Mouse (Mus musculus) C2C12 (cell line): ENCODE measurements around the gene Pcolce2. TPM values are rescaled to one million over a fixed set of nuclear protein-coding genes. Genes with fewer than 3 reads are reported as not detected.

Experiments
- H3K27me3 ChIP-seq: one replicate; pipeline ENCODE4 v1.6.1; 2011; ENCODE audit not compliant: control insufficient read depth, insufficient read depth, insufficient read length
- H3K36me3 ChIP-seq: one replicate; pipeline ENCODE4 v1.6.1; 2011; ENCODE audit not compliant: control insufficient read depth, insufficient read depth
- H3K4me3 ChIP-seq: one replicate; pipeline ENCODE4 v1.5.1; 2011; ENCODE audit warnings: mild to moderate bottlenecking, control low read depth; ENCODE audit not compliant: poor library complexity, insufficient read depth, severe bottlenecking
- H3K79me2 ChIP-seq: one replicate; pipeline ENCODE4 v1.6.1; 2011; ENCODE audit not compliant: control insufficient read depth, insufficient read depth
- H3K79me3 ChIP-seq: one replicate; pipeline ENCODE4 v1.6.1; 2011; ENCODE audit warnings: low read depth, control low read depth
- H3ac ChIP-seq: one replicate; pipeline ENCODE3; 2011; ENCODE audit warnings: low read depth; ENCODE audit not compliant: control insufficient read depth, insufficient read length
- CEBPB ChIP-seq: IDR thresholded peaks from one replicate; pipeline ENCODE4 v1.6.1; 2011; ENCODE audit warnings: low read depth, mild to moderate bottlenecking, control low read depth, moderate library complexity
- CTCF ChIP-seq: IDR thresholded peaks from one replicate; pipeline ENCODE4 v1.5.1; 2011; ENCODE audit not compliant: control insufficient read depth, insufficient read depth, insufficient read length
- FOSL1 ChIP-seq: IDR thresholded peaks from one replicate; pipeline ENCODE4 v1.8.0; 2011; ENCODE audit warnings: mild to moderate bottlenecking, low read length; ENCODE audit not compliant: poor library complexity, insufficient read depth, severe bottlenecking
- MAX ChIP-seq: IDR thresholded peaks from one replicate; pipeline ENCODE4 v1.6.1; 2011; ENCODE audit warnings: mild to moderate bottlenecking, control low read depth
- MYOD1 ChIP-seq: IDR thresholded peaks from one replicate; pipeline ENCODE4 v1.6.1; 2011; ENCODE audit warnings: low read depth; ENCODE audit not compliant: control insufficient read depth, insufficient read length
- MYOG ChIP-seq: IDR thresholded peaks from one replicate; pipeline ENCODE4 v1.6.1; 2011; ENCODE audit not compliant: control insufficient read depth, insufficient read length; ENCODE audit errors: extremely low read depth
- USF1 ChIP-seq: IDR thresholded peaks from one replicate; pipeline ENCODE4 v1.6.1; 2011; ENCODE audit warnings: low read depth, mild to moderate bottlenecking, control low read depth, moderate library complexity
- polyA plus RNA-seq: library from polyadenylated mRNA; unstranded; fragments of >200 nt; fragmentation: generic; extraction: Trizol; gene quantifications from one replicate; pipeline ENCODE4 v1.2.1, GENCODE M21; 2012; ENCODE audit warnings: missing spikeins

Gene Pcolce2
- polyA plus RNA-seq, 1 experiment: 54.9 TPM

DNA sequence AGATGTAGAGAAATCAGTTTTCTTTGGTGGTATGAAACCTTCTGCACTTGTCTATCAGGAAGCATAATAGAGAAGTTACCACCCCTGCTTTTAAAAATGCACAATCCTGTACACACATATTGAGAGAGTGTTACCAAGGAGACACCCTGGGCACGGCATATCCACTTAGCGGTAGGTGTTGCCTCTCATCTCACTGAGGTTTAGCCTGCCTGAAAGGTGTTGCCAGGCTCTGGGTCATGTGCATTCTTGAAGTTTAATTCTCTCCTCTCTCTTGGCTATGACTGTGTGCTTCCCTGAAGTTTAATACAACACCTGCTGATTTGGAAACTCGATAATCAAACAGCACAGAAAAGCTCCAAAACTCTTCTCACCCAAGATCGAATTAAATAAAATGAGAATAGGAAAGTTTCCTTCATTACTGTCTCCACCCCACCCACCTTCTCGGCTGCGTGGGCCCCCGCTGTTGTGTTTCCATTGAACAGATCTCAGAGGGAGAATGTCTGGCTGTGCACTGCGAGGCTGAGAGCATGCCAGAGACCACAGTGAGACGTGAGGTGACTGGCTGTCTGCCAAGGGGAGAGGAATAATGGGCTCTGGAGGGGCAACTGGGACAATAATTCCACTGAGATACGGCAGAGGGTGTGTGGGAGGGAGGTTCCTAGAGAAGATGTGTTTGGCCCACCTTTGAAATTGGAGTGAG lies 27.0 kb downstream of the Pcolce2 start:
- no peak overlapping the region for H3ac ChIP-seq
- peaks cover 7% of the 10 kb centered on the region for H3K79me3 ChIP-seq
- H3K27me3 ChIP-seq: no peaks in the 10 kb centered on the region
- H3K4me3 ChIP-seq: no peak overlapping the region
- H3K79me2 ChIP-seq: peaks cover 70% of the 10 kb centered on the region
- TF ChIP-seq MYOG (no peak), CTCF (no peak), MAX (no peak), CEBPB (no peak), USF1 (no peak), FOSL1 (no peak), MYOD1 (no peak)
- H3K36me3 ChIP-seq: peaks cover 25% of the 10 kb centered on the region

DNA sequence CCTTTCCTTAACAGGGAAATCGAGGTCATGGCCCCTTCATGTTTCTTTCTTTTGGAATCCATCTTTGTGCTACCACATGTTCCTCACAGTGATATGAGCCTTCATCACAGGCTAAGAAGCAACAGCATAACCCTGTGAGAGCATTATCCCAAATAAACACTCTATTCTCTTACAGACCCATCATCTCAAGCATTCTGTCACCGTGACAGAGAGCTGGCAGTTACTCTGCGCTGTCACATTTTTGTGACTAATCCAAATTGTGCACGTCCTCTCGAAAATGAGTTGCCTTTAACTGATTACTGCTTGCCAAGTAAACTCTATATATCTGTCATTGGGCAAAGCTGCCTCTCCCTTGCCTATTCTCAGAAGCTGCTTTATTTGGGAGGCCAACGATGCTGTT lies 28.4 kb downstream of the Pcolce2 start:
- Histone ChIP-seq H3K27me3 (no peaks in the 10 kb centered on the region), H3K36me3 (peaks cover 35% of the 10 kb centered on the region), H3K4me3 (no peak overlapping the region), H3K79me3 (peaks cover 7% of the 10 kb centered on the region), H3ac (no peak overlapping the region), H3K79me2 (peaks cover 57% of the 10 kb centered on the region)
- TF ChIP-seq MYOD1 (no peak), CEBPB (no peak), CTCF (no peak), USF1 (no peak), MAX (no peak), FOSL1 (no peak), MYOG (no peak)

GRCm38 (mm10) chr9:95667836-95668235 lies 30.4 kb downstream of the Pcolce2 start:
- H3K27me3 ChIP-seq: no peaks in the 10 kb centered on the region
- peaks cover 50% of the 10 kb centered on the region for H3K36me3 ChIP-seq
- peaks cover 5% of the 10 kb centered on the region for H3K79me3 ChIP-seq
- H3ac ChIP-seq: no peak overlapping the region
- no peak overlapping the region for H3K4me3 ChIP-seq
- no peak for TF ChIP-seq CEBPB
- TF ChIP-seq MYOG: no peak
- no peak for TF ChIP-seq USF1
- no peak for TF ChIP-seq FOSL1
- no peak for TF ChIP-seq CTCF
- TF ChIP-seq MYOD1: no peak
- peaks cover 45% of the 10 kb centered on the region for H3K79me2 ChIP-seq

- Histone ChIP-seq H3ac (no peak overlapping the region), H3K27me3 (no peaks in the 10 kb centered on the region), H3K36me3 (peaks cover 50% of the 10 kb centered on the region), H3K4me3 (no peak overlapping the region), H3K79me2 (peaks cover 40% of the 10 kb centered on the region), H3K79me3 (peaks cover 5% of the 10 kb centered on the region)
- no peak for TF ChIP-seq MYOD1
- no peak for TF ChIP-seq MYOG
- no peak for TF ChIP-seq USF1
- no peak for TF ChIP-seq MAX
- TF ChIP-seq CEBPB: no peak
- TF ChIP-seq CTCF: no peak
- TF ChIP-seq FOSL1: no peak
Observed at GRCm38 (mm10) chr9:95668306-95668705, 30.9 kb downstream of the Pcolce2 start.

DNA sequence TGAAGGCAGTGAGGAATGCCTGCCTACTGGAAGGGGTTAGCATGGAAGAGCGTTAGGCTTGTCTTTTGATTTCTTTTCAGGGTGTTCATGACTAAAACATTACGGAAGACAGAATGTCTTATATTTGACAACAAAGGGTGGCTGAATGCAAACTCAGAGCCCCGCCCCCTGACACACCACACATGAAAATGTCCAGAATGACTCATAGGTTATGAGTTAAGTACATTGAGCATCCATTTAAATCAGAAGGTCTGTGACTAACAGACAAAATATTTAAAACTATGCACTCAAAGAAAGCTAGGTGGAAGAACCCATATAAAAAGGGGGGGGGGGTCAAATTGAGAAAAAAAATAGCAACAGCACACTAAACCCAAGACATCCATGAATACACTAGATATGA lies 34.9 kb downstream of the Pcolce2 start:
- no peaks in the 10 kb centered on the region for H3K79me3 ChIP-seq
- no peak overlapping the region for H3K4me3 ChIP-seq
- no peak overlapping the region for H3ac ChIP-seq
- H3K79me2 ChIP-seq: peaks cover 6% of the 10 kb centered on the region
- peaks cover 59% of the 10 kb centered on the region for H3K36me3 ChIP-seq
- no peaks in the 10 kb centered on the region for H3K27me3 ChIP-seq
- TF ChIP-seq FOSL1: peak; percentile 54
- no peak for TF ChIP-seq MYOG
- TF ChIP-seq MYOD1: no peak

DNA sequence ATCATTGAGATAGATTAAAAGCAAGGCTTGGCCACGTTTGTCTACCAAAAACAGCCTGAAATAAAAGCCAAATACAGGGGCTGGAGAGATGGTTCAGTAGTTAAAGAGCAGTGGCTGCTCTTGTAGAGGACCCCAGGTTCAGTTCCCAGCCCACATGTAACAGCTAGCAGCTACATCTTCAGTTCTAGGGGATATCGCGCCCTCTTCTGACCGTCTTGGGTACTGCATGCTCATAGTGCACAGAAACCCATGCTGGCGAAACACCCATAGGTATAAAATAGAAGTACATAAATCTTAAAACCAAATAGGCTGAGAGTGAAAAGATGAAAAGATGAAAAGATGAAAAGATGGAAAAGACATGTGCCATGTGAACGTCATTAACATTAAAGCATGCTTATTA lies 35.4 kb downstream of the Pcolce2 start:
- Histone ChIP-seq H3K79me2 (peaks cover 4% of the 10 kb centered on the region), H3K4me3 (no peak overlapping the region), H3K79me3 (no peaks in the 10 kb centered on the region), H3ac (no peak overlapping the region), H3K27me3 (no peaks in the 10 kb centered on the region), H3K36me3 (peaks cover 59% of the 10 kb centered on the region)
- TF ChIP-seq FOSL1 (no peak), CTCF (no peak), MYOD1 (no peak), CEBPB (no peak), USF1 (no peak), MYOG (no peak), MAX (no peak)
